26 mouse cellular contexts compared by ENCODE assay signal in the genomic region with DNA sequence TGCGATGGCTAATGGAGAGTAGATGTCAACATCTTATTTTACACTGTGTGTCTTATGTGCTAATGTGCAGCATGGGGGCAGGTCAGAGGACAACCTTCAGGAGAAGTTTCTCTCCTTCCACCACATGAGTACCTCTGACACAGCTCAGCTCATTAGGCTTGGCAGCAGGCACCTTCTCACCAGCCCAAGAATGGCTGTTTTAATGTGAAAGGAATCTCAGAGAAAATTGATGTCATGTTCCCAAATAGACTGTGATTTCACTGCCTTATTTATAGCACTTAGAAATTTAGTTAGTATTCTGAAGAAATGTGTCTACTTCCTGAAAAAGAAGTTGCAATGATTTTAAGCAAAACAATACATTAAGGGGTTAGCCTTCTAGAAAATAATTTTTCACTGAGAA. TPM values are rescaled to one million over a fixed set of nuclear protein-coding genes. Genes with fewer than 3 reads are reported as not detected.
DNase-seq lines count a peak whose midpoint lies in the region; ATAC-seq and TF ChIP-seq lines count a peak whose summit lies in the region.
"Had no signal": no experiment of that assay in that cellular context is flagged by ENCODE, and none has a peak within 500 bp of the region (broad histone marks: within the 10 kb centered on the region; RNA-seq: fewer than 3 reads in every experiment).

No protein-coding gene starts in this region.

- H3K27ac ChIP-seq in left cerebral cortex, adult 2 months: peak overlapping the region; percentile 69
- H3K27ac ChIP-seq: embryonic facial prominence, embryonic 10.5 days; embryonic facial prominence, embryonic 15.5 days; forebrain, embryonic 12.5 days; hindbrain, embryonic 15.5 days; kidney, embryonic 15.5 days; limb, embryonic 13.5 days; lung, embryonic 15.5 days; stomach, postnatal 0 days had no signal

- intact Hi-C loops in left cerebral cortex, adult 2 months (cut with DNase I): loop anchor here (10.0 kb wide), 2 partner anchors 137 to 227 kb away; no protein-coding TSS in a partner anchor
- intact Hi-C loops in left cerebral cortex, postnatal 36 days (cut with DNase I): loop anchor here (10.0 kb wide), 1 partner anchor 227 kb away; no protein-coding TSS in a partner anchor

- DNase-seq in left cerebral cortex, adult 2 months (ENCODE audit: extremely low spot score in 1 of 2, low spot score in 2 of 2): no peak
- DNase-seq in left cerebral cortex, postnatal 36 days (ENCODE audit: low spot score in 2 of 2): no peak
- DNase-seq in Muller cell, postnatal 12 days (ENCODE audit: inconsistent ontology term): peak; percentile 48
- peak; percentile 34 for DNase-seq in Patski (ENCODE audit: low read depth, low spot score)
- DNase-seq in telencephalon, adult 2 months (ENCODE audit: low read depth, low spot score): peak; percentile 64
- DNase-seq: adrenal gland, adult 2 months; adrenal gland, postnatal 36 days; cerebellum, adult 8-10 months; cerebellum, postnatal 25 days; kidney, adult 18-20 months; kidney, postnatal 25 days; right cerebral cortex, postnatal 4 days; thymus, adult 2 months; thymus, postnatal 4 days had no signal

- H3K4me3 ChIP-seq in left cerebral cortex, adult 2 months: no peak overlapping the region
- H3K4me3 ChIP-seq: embryonic facial prominence, embryonic 10.5 days; embryonic facial prominence, embryonic 15.5 days; forebrain, embryonic 12.5 days; hindbrain, embryonic 15.5 days; kidney, embryonic 15.5 days; limb, embryonic 13.5 days; lung, embryonic 15.5 days had no signal

- peak; percentile 79 for ATAC-seq in Patski
- no peak for ATAC-seq in inflammation-experienced regulatory T-cells, adult 6 months
- ATAC-seq: midbrain, embryonic 16.5 days had no signal

- CTCF ChIA-PET in Patski (lab: Charles Lee): interaction anchor here (1.5 to 3.7 kb wide), 3 partner anchors 10 to 120 kb away, joined by 3 to 13 read pairs (median 4); no protein-coding TSS in a partner anchor

- no peak for TF ChIP-seq CTCF in left cerebral cortex, adult 2 months (IDR thresholded peaks at IDR 0.05)
- no peak for TF ChIP-seq CTCF in Patski (IDR thresholded peaks at IDR 0.05)

- in situ Hi-C loops in Patski (cut with MboI; ENCODE audit: low pct_unique_long_range_greater_than_20kb): loop anchor here (10.0 kb wide), 1 partner anchor 137 kb away; no protein-coding TSS in a partner anchor

- POLR2A ChIA-PET in Patski (lab: Charles Lee): no interaction called here

- H3K27me3 ChIP-seq in Patski: no peaks in the 10 kb centered on the region
- H3K27me3 ChIP-seq: embryonic facial prominence, embryonic 15.5 days; forebrain, embryonic 12.5 days; hindbrain, embryonic 15.5 days; kidney, embryonic 15.5 days; limb, embryonic 13.5 days; lung, embryonic 15.5 days had no signal

RNA-seq across cellular contexts. Expression of gene Ccdc141, which starts 31.5 kb away (rescaled TPM):
- total RNA-seq in left cerebral cortex, adult 2 months (2021): 10 to 100 TPM; 18.5 to 28.2 TPM
- total RNA-seq in left cerebral cortex, postnatal 36 days (2021): 10 to 100 TPM; 21.5 to 24.2 TPM
- polyA plus RNA-seq in Patski (2021): 0.56 TPM
- polyA plus RNA-seq in inflammation-experienced regulatory T-cells, adult 6 months (2017; shearing (Covaris generic)): 1 to 10 TPM; 1.1 to 2.9 (median 1.1) TPM
- total RNA-seq: neutrophil, adult 5-6 weeks had no signal
- polyA plus RNA-seq: G1E had no signal

Comparison
In these comparisons a context has a peak if more than half of its experiments do, and no peak if none do; other contexts are left out.
1. DNase-seq: peak in Muller cell, postnatal 12 days (single experiment), Patski (single experiment) and telencephalon, adult 2 months (single experiment); none in left cerebral cortex, adult 2 months (0 of 2) and left cerebral cortex, postnatal 36 days (0 of 2).